Mouse (Mus musculus) hindbrain, embryonic 13.5 days (tissue): Measurements from ENCODE around the gene Pitpnb. TPM values are rescaled to one million over a fixed set of nuclear protein-coding genes. Genes with fewer than 3 reads are reported as not detected.

ENCODE experiments used
- ATAC-seq: fragments of 200-750 bp; cut with Nextera tagmentation; 2 replicates; pipeline ENCODE4 v1.8.0; 2017; ENCODE audit warnings: moderate TSS enrichment; ENCODE audit not compliant: low FRiP score
- H3K27ac ChIP-seq: fragments of 300-500 bp; sonication (generic); 2 replicates; pipeline ENCODE4 v1.5.1; 2015; ENCODE audit warnings: inconsistent platforms, mild to moderate bottlenecking, moderate library complexity
- H3K27me3 ChIP-seq: fragments of 300-500 bp; sonication (generic); 2 replicates; pipeline ENCODE4 v1.6.1; 2015; ENCODE audit warnings: mild to moderate bottlenecking, inconsistent platforms
- H3K36me3 ChIP-seq: fragments of 300-500 bp; sonication (generic); 2 replicates; pipeline ENCODE4 v1.6.1; 2015; ENCODE audit warnings: mild to moderate bottlenecking, inconsistent platforms
- H3K4me1 ChIP-seq: fragments of 300-500 bp; sonication (generic); replicated peaks from 2 replicates; pipeline ENCODE4 v1.6.1; 2015; ENCODE audit warnings: inconsistent platforms
- H3K4me2 ChIP-seq: fragments of 300-500 bp; sonication (generic); 2 replicates; pipeline ENCODE4 v1.6.1; 2015; ENCODE audit warnings: inconsistent platforms, mild to moderate bottlenecking, moderate library complexity
- H3K4me3 ChIP-seq: fragments of 300-500 bp; sonication (generic); 2 replicates; pipeline ENCODE4 v1.5.1; 2015; ENCODE audit warnings: mild to moderate bottlenecking, inconsistent platforms
- H3K9ac ChIP-seq: fragments of 300-500 bp; sonication (generic); 2 replicates; pipeline ENCODE4 v1.6.1; 2015; ENCODE audit warnings: mild to moderate bottlenecking, inconsistent platforms
- H3K9me3 ChIP-seq: fragments of 300-500 bp; sonication (generic); 2 replicates; pipeline ENCODE4 v1.6.1; 2016; ENCODE audit warnings: inconsistent platforms
- WGBS: fragments of 180-500 bp; shearing (Covaris S2); methylation state at CpG from one replicate; pipeline ENCODE4 v1.1.7; 2015; 5-methylcytosine and 5-hydroxymethylcytosine counted together
- polyA plus RNA-seq: library from polyadenylated mRNA; unstranded; fragments of >200 nt; fragmentation: Nextera tagmentation; extraction: Ambion mirVana; gene quantifications from 2 replicates; pipeline ENCODE4 v1.2.1, GENCODE M21; 2015

Gene Pitpnb
- polyA plus RNA-seq, 1 experiment from 2014 or later, result 96.8 TPM

DNA sequence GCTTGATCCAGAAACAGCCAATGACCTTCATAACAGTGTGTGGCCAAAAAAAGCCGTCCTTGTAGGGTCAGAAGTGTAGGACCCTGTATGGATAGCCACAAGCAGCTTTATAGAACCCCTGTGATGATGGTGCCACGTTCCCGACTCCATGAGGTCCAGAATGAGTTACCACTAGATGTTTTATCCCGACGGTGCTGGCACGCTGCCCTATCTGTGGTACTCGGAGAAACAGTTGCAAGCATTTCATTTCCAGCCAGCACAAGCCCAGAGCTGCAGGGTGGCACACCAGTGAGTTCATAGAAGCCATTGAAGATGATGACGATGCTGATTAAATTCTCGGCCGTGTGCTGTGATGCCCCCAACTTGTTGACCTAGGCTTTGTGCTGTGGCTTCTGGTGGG, 60.3 kb downstream of the Pitpnb start:
- Histone ChIP-seq H3K9me3 (no peaks in the 10 kb centered on the region), H3K9ac (no peak overlapping the region), H3K36me3 (peaks cover 37% of the 10 kb centered on the region), H3K27me3 (0 out of 2 replicates have a peak, but pooled peaks cover 3% of the 10 kb centered on the region), H3K4me2 (no peak overlapping the region), H3K4me3 (no peak overlapping the region), H3K27ac (no peak overlapping the region), H3K4me1 (peaks cover 35% of the 10 kb centered on the region)
- WGBS, result 83% methylated on average over 10 of the region's 10 CpGs
- no peak for ATAC-seq

DNA sequence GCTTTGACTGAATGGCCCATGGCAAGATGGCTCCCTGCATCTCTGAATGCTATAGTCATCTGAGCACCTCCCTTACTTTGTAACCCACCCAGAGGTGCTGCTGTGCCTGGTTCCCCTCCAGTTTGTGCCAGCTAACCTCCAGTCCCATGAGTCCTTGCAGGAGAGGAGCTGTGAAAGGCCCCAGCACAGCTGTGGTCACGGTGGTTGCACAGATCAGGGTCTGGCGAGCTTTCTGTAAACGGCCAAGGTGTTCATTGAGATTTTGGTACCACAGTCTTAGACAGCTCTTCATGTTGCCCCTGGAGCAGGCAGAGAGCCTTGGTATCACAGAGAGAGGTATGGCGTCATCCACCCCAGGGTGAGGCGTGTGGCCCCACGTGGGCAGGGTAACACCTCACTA, 60.9 kb downstream of the Pitpnb start:
- Histone ChIP-seq H3K27me3 (0 out of 2 replicates have a peak, but pooled peaks cover 3% of the 10 kb centered on the region), H3K27ac (no peak overlapping the region), H3K4me3 (no peak overlapping the region), H3K9me3 (no peaks in the 10 kb centered on the region), H3K4me1 (peaks cover 38% of the 10 kb centered on the region), H3K9ac (no peak overlapping the region), H3K4me2 (no peak overlapping the region), H3K36me3 (peaks cover 32% of the 10 kb centered on the region)
- 85% methylated on average over 6 of the region's 6 CpGs for WGBS
- no peak for ATAC-seq

DNA sequence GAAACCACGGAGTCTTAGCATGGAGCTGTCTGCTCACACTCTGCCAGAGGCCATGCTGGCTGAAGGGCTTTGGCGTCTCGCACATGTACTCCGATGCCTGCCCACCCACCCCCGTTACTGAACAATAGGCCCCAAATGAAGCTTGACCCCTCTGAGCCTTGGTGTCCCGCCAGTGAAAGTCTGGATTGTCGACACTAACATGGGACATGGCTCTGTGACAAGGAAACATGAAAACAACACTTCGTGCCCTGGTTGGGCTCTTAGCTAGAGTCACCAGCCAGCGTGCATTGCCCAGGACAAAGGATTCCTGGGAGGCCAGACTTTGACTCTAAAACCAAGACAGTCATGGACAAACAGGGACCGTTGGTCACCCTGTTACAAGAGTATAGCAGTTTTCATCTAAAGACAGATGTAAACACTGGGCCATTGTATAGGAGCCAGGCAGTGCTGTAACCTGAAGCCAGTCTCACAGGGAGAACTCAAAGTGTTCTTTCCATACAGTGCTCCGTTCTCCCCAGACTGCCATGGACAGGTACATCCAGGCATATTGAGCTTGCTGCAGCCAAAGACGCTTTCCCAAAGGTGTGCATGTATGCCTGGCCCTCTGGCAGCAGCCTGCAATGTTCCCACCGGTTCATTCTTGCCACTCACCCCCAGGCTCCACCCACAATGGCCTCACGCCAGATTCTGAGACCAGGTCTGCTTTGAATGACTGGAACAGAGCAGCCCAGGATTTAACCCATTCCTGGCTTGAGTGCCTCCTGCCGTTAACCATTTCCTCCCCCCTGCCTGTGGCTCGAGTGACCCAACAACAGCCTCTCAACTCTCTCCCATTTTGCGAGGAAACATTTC, 63.0 kb downstream of the Pitpnb start:
- H3K27me3 ChIP-seq, result peaks cover 10% of the 10 kb centered on the region; the same call in 1 of the 2 replicates
- H3K27ac ChIP-seq, result peak overlapping the region; percentile 74
- H3K4me1 ChIP-seq, result peaks cover 44% of the 10 kb centered on the region
- no peak overlapping the region for H3K4me3 ChIP-seq
- no peaks in the 10 kb centered on the region for H3K9me3 ChIP-seq
- H3K9ac ChIP-seq, result peak overlapping the region; percentile 26; the same call in 1 of the 2 replicates
- peak; percentile 83 for ATAC-seq
- H3K4me2 ChIP-seq, result peak overlapping the region; percentile 50
- peaks cover 14% of the 10 kb centered on the region; the same call in 1 of the 2 replicates for H3K36me3 ChIP-seq
- WGBS, result 6% methylated on average over 17 of the region's 17 CpGs

DNA sequence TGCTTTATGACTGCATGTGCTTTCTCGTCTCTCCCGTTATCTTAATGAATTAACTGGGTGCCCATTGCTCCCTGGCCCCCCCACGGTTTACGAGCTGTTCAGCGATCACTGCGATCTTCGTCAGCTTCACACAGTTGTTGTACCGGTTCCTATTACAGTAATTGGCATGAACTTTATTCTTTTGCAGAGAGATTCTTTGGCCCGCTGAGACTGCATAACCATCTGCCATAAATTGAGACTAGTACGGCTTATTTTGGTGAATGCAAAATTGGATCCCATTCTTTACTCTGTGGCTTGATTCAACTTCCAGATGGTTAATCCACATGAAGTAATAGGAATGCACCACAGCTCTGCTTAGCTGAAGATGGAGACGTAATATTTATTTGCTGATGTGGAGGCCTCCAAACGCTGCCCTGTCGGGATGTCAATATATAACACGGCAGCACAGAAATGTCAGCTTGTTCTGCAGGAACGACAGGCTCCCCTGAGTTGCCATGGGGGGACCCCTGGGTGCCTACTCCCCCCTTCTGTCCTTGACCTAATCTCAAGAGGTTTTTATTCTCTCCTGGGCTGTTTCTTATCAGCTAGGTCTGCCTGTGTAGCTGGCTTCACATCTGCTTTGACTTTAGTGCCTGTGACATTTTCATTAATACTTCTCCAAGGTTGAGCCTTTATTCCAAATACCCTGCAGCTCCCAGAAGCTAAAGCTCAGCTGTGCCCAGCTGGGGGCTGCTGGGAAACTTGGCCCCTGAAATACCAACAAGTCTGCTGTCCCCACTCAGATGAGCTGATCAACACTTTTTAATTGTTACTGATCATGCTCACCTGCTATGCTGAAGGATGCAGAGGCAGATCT, 63.9 kb downstream of the Pitpnb start:
- H3K9ac ChIP-seq, result peak overlapping the region; percentile 26; the same call in 1 of the 2 replicates
- 0 out of 2 replicates have a peak, but pooled peaks cover 6% of the 10 kb centered on the region for H3K36me3 ChIP-seq
- peak overlapping the region; percentile 74 for H3K27ac ChIP-seq
- H3K4me2 ChIP-seq, result peak overlapping the region; percentile 50
- H3K27me3 ChIP-seq, result peaks cover 10% of the 10 kb centered on the region; the same call in 1 of the 2 replicates
- H3K4me1 ChIP-seq, result peaks cover 45% of the 10 kb centered on the region
- WGBS, result 12% methylated on average over 15 of the region's 15 CpGs
- no peaks in the 10 kb centered on the region for H3K9me3 ChIP-seq
- no peak overlapping the region for H3K4me3 ChIP-seq
- peak; percentile 22; the same call in 1 of the 2 replicates for ATAC-seq

DNA sequence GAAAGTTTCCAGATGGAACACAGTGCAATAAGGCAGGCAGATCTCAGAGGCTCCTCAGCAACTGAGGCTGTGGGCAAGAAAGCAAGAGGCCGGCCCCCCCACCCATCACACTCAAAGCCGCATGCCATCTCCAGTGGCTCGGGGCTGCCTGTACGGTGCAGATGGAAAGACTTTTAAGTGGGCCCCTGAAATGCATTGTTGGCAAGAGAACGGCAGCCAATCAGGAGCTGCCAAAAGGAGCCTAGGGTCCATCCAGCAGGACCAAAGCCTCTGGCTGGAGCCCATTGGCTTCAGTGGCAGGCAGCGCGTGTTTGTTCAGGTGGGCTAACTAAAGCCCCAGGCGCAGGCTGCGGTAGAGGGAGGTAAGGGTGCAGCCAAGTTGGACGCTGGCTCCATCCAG, 65.2 kb downstream of the Pitpnb start:
- Histone ChIP-seq H3K4me2 (no peak overlapping the region), H3K27me3 (peaks cover 10% of the 10 kb centered on the region; the same call in 1 of the 2 replicates), H3K4me1 (peaks cover 45% of the 10 kb centered on the region), H3K9ac (no peak overlapping the region), H3K9me3 (no peaks in the 10 kb centered on the region), H3K4me3 (no peak overlapping the region), H3K27ac (no peak overlapping the region), H3K36me3 (no peaks in the 10 kb centered on the region)
- ATAC-seq, result no peak
- WGBS, result 59% methylated on average over 10 of the region's 10 CpGs

DNA sequence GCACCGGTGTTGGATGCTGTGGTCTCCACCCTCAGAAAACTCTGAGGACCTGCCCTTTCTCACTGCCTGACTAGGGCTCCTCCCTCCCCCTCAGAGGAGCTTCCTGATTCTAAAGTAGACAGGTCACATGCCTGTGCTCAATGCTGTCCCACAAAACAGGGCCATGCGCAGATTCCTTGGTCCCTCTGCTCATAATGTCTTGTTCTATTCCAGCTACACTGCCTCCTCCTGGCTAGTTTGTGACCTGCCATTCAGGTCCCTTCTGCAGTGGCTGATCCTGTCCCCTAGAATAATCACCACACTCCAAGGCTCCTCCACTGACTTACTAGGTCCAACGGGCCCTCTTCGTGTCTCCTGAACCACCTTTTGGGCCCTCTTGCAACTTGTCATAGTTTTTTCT, 65.6 kb downstream of the Pitpnb start:
- H3K27me3 ChIP-seq, result peaks cover 10% of the 10 kb centered on the region; the same call in 1 of the 2 replicates
- H3K27ac ChIP-seq, result no peak overlapping the region
- H3K9ac ChIP-seq, result no peak overlapping the region
- H3K4me3 ChIP-seq, result no peak overlapping the region
- H3K4me1 ChIP-seq, result peaks cover 45% of the 10 kb centered on the region
- 81% methylated on average over 4 of the region's 4 CpGs for WGBS
- H3K4me2 ChIP-seq, result no peak overlapping the region
- ATAC-seq, result no peak
- no peaks in the 10 kb centered on the region for H3K36me3 ChIP-seq
- no peaks in the 10 kb centered on the region for H3K9me3 ChIP-seq

DNA sequence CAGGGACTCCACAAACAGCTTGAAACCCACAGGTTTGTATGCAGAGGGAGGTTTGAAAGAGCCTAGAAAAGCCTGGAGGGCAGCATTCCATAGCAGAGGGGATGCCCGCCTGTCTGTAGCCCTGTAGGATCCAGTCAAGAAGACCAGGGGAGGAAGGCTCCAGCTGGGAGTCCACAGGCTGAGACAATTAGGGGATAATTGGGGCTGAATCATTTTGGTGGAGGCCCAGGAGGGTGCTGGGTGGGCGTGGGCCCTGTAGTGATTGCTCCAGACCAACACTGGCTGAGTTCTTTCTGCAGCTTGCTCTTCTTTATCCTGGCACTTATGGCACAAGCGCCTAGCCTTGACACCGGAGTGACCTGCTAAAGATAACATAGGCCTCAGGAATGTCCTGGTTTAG, 67.9 kb downstream of the Pitpnb start:
- Histone ChIP-seq H3K27ac (no peak overlapping the region), H3K9ac (no peak overlapping the region), H3K4me1 (peaks cover 33% of the 10 kb centered on the region), H3K36me3 (no peaks in the 10 kb centered on the region), H3K9me3 (no peaks in the 10 kb centered on the region), H3K4me3 (no peak overlapping the region), H3K4me2 (no peak overlapping the region), H3K27me3 (peaks cover 10% of the 10 kb centered on the region; the same call in 1 of the 2 replicates)
- no peak for ATAC-seq
- WGBS, result 48% methylated on average over 4 of the region's 4 CpGs

DNA sequence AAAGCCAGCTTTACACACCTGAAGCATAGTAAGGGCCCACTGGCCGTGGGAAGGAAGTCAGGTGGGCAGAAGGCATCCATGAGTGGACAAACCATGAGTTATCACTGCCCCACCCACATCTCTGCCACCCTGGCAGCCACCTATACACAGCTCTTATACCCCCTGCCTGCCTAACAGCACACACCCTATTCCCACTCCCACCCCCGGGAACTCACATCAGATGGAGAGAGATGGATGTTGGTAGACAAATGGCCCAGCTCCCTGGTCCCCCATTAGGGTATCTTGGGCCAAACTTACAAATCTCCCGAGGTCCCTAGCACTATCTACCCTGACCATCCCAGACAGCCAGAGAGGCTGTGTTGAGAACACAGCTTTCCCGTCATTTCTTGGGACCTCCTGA, 68.7 kb downstream of the Pitpnb start:
- H3K9me3 ChIP-seq, result no peaks in the 10 kb centered on the region
- peaks cover 25% of the 10 kb centered on the region for H3K4me1 ChIP-seq
- no peak overlapping the region for H3K9ac ChIP-seq
- H3K4me2 ChIP-seq, result no peak overlapping the region
- H3K27ac ChIP-seq, result no peak overlapping the region
- whole genome bisulfite sequencing, result 76% methylated on average over 4 of the region's 4 CpGs
- peaks cover 10% of the 10 kb centered on the region; the same call in 1 of the 2 replicates for H3K27me3 ChIP-seq
- no peaks in the 10 kb centered on the region for H3K36me3 ChIP-seq
- H3K4me3 ChIP-seq, result no peak overlapping the region
- no peak for ATAC-seq

DNA sequence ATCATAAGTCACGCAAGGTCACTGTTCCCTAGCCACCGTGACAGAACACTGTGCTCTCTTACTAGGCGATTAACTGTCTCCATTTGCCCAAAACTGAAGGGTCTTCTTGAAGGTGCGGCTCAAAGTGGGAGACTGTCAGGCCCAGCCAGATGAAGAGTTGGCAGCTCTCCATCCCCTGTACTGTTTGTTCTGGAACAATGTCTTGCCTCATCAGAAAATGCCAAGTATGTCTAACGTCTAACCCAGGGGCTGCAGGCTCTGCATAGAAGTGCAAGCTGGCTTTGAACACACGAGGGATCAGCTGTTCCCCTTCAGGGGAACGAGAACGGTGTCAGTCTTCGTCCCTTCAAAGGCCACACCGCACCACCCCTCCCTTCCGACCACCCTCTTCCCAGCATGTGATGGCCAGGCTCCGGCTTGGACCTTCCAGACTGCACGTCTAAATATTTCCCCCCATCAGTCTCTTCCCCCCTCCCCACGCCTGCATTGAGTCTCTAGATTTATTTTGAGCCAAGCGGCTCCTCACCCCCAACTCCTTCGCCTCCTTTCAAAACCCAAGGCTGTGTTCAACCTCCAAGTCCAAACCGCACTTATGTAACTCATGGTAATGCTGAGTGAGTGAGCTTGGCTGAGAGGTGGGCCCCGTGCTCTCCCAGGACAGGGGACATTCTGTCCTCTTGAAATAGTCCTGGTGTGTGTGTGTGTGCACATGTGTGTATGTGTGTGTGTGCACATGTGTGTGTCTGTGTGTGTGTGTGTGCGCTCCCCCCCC, 71.5 kb downstream of the Pitpnb start:
- no peak overlapping the region for H3K4me2 ChIP-seq
- no peaks in the 10 kb centered on the region for H3K36me3 ChIP-seq
- H3K27ac ChIP-seq, result no peak overlapping the region
- WGBS, result 74% methylated on average over 19 of the region's 19 CpGs
- H3K4me3 ChIP-seq, result no peak overlapping the region
- peaks cover 7% of the 10 kb centered on the region for H3K4me1 ChIP-seq
- H3K27me3 ChIP-seq, result peaks cover 5% of the 10 kb centered on the region; the same call in 1 of the 2 replicates
- H3K9ac ChIP-seq, result no peak overlapping the region
- ATAC-seq, result no peak
- H3K9me3 ChIP-seq, result no peaks in the 10 kb centered on the region

DNA sequence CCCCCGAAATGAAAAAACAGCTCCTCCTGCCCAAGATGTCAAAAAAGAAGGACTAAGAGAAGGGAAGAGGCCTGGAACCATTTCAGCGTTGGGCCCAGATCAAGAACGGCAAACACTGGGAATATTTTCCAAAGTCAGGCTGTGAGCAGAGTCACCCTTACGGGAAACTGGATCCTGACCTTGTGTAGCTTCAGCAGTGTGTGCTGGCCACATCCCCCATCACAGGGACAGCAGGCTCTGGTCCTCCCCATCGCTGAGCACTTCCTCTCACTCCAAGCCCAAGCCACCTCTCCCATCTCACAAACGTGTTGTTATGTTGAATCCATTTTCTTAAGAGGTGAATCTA, 72.1 kb downstream of the Pitpnb start:
- H3K9me3 ChIP-seq, result no peaks in the 10 kb centered on the region
- H3K4me2 ChIP-seq, result no peak overlapping the region
- no peak for ATAC-seq
- H3K9ac ChIP-seq, result no peak overlapping the region
- 93% methylated on average over 6 of the region's 6 CpGs for WGBS
- no peaks in the 10 kb centered on the region for H3K36me3 ChIP-seq
- H3K27ac ChIP-seq, result no peak overlapping the region
- H3K4me1 ChIP-seq, result peaks cover 7% of the 10 kb centered on the region
- no peak overlapping the region for H3K4me3 ChIP-seq
- no peaks in the 10 kb centered on the region; the same call in 1 of the 2 replicates for H3K27me3 ChIP-seq

DNA sequence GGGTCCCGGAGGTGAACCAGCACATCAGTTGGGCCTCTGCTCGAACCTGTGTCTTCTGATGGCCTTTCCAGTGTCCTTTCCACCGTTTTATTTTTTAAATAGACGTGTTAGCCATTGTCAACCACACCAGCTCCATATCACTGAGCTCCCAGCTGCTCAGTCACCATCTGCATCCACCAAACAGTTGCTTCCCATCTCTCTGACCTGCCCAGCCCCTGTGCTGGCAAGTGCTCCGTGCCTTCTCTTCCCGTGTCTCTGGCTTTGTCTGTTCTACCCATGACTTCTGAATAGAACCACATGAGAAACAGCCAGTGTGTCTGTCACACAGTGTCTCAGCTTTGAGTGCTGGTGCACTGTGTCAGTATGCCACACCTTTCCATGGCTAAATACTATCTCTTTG, 74.2 kb downstream of the Pitpnb start:
- Histone ChIP-seq H3K27ac (no peak overlapping the region), H3K9me3 (no peaks in the 10 kb centered on the region), H3K9ac (no peak overlapping the region), H3K4me2 (no peak overlapping the region), H3K36me3 (no peaks in the 10 kb centered on the region), H3K4me3 (no peak overlapping the region), H3K4me1 (peaks cover 15% of the 10 kb centered on the region), H3K27me3 (peaks cover 4% of the 10 kb centered on the region; the same call in 1 of the 2 replicates)
- 80% methylated on average over 6 of the region's 6 CpGs for WGBS
- ATAC-seq, result no peak
